Mouse (Mus musculus): ENCODE measurements around the gene Scgb1a1.

- TF ChIP-seq CTCF (IDR thresholded peaks at IDR 0.05; ENCODE audit: borderline replicate concordance, extremely low read depth, insufficient read depth, insufficient read length), result no peak
- no peak for TF ChIP-seq POLR2A (IDR thresholded peaks at IDR 0.05; ENCODE audit: borderline replicate concordance, extremely low read depth, insufficient read depth, insufficient read length, poor library complexity, severe bottlenecking)
These were observed 37.2 kb downstream of the Scgb1a1 start for GRCm38 (mm10) chr19:9050294-9051229.
